Mouse (Mus musculus): ENCODE measurements at regions not wholly inside any gene's neighbourhood (a gene's known extent, or its start where the extent isn't known, plus 50 kb on each side); places are given as distances from the start of the nearest gene placed in this dataset.

DNA sequence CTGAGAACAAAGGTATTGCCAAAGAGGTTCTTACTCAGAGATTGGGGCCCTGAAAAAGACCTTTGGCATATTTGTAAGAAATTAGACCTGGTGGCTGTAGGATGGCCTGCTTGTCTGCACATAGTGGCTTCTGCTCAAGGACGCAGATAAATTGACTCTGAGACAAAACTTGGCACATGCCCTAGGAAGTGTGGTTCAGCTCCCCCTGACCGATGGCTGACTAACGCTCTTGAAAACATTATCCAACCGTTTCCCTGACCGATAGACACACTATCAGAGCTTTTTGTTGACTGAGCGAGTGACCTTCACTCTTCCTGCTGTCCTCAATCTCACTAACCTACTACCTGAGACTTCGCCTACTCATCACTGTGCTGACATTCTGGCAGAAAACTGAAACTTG lies 1363.4 kb upstream of the Cox7c start:
- peak; percentile 52 to 75 for DNase-seq (ENCODE audit: inconsistent age in 2 of 2, low spot score in 1 of 2)

All from adrenal gland, adult (tissue).